Mouse (Mus musculus): Measurements from ENCODE around the gene Tbcel. TPM values are rescaled to one million over a fixed set of nuclear protein-coding genes. Genes with fewer than 3 reads are reported as not detected.

Tbcel gene
- total RNA-seq, 1 experiment from 2014 or later, result 22.0 TPM

DNA sequence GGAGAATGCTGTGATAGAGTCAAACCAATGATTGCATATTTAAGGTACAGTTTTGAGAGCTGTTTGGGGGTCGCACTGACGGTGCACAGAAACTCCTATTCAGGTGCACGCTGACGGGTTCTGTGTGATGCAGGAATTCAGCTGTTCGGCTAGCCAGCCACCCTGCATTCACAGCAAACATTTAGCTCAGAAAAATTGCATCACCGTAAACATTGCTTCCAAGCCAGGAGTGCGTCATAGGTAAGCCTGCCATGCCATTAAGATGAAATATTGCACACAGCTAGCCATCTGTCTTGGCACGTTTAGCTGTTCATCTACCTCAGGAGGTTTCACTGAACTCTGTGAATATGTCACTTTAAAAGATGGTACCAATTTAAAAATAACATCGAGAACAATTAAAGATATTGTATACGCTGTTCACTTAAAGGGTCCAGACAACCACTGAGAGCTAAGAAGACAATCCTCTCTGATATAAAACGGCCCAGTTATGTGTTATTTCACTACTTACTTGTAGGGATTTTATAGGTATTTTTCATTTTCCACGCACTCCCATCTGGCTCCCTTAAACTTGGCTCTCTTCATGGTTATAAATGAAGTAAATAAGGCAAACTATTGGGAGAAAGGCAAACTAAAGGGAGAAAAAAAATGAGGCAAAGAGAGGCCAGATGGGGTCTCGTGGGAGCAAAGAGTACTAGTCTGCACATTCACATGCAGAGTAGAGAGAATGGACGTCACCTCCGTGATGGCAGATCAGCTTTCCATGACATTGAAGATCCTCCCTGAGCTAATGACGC, 16.8 kb downstream of the Tbcel start:
- no peak for ATAC-seq (ENCODE audit: extremely low read depth, insufficient number of reproducible peaks, low FRiP score, poor library complexity, severe bottlenecking)

DNA sequence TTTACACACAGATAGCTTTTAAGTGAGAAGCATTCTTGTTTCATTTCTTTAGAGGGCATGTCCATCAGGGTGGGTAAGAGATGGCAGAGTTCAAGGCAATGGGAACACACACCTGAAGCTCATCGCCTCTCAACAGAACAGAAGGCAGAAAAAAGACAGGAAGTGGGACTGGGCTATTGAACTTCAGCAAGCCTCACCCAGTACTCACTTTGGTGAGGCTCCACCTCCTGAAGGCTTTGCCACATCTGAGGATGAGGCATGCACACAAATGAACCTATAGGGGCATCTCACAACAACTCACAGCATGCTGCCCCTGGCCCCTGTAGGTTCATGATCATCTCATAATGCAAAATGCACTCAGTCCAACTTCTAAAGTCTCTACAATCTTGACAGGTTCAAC, 19.5 kb downstream of the Tbcel start:
- ATAC-seq (ENCODE audit: extremely low read depth, insufficient number of reproducible peaks, low FRiP score, poor library complexity, severe bottlenecking), result 0 out of 2 replicates have a peak, but pooled peaks have one; percentile 36

DNA sequence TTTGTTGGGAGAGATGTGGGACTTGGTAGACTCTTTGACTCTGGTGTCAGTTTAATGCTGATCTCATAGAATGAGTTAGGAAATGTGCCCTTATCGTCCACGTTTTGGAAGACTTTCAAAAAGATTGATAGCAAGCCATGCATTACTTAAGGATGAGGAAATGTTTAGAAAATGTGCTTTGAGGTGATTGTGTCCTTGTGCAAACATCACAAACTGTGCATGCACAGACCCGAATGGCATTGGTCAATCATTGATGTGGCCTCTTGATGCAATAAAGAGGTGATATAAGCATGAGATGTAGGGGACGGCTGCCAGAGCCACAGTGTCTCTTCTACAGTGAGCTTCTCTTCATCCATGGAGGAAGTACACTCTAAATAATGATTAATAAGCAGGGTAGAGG, 20.7 kb downstream of the Tbcel start:
- no peak for ATAC-seq (ENCODE audit: extremely low read depth, insufficient number of reproducible peaks, low FRiP score, poor library complexity, severe bottlenecking)

DNA sequence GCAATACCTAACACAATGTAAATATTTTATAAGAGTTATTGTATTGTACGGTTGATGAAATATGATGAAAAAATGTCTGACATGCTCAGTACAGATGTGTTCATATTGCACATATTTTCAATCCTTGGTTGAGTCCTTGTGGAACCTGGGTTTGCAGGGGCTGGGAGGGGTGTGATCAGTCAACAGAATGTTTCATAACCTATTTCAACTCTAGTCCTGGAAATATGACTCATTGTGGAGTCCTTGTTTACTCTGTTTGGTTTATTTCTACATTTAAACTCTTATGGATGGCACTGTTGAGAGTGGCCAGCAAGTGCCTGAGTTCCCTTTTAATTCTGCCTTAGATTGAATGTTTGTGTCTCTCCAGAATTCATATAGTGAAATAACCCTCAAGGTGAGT, 22.9 kb downstream of the Tbcel start:
- no peak for ATAC-seq (ENCODE audit: extremely low read depth, insufficient number of reproducible peaks, low FRiP score, poor library complexity, severe bottlenecking)

DNA sequence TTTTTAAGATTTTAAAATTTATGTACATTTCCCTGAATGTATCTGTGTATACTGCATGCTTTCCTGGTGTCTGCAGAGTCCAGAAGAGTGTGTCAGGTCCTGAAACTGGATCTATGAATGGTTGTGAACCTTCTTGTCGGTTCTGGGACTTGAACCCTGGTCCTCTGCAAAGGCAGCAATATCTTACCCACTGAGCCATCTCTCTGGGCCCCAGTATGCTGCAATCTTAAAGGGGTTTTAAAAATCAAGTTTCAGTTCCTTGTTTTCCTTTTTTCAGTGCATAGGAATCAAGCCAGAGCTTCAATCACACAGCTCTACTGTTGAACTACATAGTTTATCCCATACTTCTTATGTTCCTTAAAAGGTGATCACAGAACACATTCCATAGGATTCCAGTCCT, 24.7 kb downstream of the Tbcel start:
- no peak for ATAC-seq (ENCODE audit: extremely low read depth, insufficient number of reproducible peaks, low FRiP score, poor library complexity, severe bottlenecking)

DNA sequence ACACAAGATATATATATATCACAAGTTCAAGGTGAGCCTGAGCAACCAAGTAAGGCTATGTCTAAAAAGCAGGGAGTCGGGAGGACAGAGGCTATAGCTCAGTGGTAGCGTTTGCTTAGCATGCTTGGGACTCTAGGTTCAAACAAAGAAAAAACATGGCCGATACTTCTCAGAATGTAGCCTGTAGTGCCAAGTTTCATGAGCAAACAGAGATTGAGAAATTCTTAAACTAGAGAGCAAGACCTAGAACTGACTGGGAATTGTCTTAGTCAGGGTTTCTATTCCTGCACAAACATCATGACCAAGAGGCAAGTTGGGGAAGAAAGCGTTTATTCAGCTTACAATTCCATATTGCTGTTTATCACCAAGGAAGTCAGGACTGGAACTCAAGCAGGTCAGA, 31.4 kb downstream of the Tbcel start:
- no peak for ATAC-seq (ENCODE audit: extremely low read depth, insufficient number of reproducible peaks, low FRiP score, poor library complexity, severe bottlenecking)

DNA sequence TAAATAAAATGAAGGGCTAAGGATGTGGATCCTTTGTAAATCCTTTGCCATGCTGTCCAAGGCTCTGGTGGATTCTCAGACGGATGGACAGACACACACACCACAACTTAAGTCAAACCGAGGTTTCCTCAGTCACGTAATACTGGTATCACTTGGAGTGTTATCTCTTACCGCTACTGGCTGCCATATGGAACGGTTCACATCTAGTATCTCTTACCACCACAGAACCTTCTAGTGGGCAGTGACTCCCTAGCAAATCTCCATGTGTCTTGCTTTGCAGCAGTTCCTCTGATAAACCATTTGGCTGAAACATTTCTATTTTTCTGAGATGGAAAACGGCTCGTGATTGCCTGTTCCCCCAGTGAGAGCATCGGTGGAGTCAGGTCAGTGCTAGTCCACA, 33.4 kb downstream of the Tbcel start:
- no peak for ATAC-seq (ENCODE audit: extremely low read depth, insufficient number of reproducible peaks, low FRiP score, poor library complexity, severe bottlenecking)

DNA sequence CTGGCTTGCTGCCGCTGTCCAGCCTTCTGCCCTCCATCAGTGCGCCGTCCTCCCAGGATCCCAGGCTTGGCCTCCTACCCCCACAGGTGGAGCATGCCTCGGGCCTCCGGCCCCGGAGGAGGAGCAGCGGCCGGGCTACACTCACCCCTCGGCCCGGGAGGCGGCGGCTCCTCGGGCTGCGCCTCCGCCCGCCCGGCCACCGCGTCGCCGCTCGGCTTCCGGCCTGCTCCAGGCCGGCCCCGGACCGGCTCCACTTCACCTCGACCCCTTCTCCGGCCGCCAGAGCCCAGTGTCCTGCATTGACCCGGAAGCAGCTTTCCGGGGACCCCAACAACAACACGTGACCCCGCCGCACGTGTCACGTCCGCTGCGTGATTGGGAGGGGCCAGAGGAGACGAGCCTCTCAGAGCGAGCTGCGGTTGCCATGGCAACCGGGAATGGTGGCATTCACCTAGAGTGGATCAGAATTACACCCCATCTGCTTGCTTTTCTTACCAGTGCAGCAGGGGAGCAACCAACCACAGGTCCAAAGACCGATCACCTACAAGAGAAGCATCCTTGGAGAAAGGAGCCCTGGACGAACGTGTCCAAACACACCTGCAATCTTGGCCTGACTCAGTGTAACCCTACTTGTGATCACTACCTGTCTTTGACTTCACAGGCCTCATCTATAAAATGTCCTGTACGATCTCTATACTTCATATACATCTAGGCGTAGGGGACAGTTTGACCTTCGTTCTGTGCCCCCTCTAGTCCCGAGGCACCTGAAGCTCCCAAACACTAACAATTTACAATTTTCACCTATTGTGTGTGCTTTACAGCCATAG, 35.5 kb downstream of the Tbcel start:
- ATAC-seq (ENCODE audit: extremely low read depth, insufficient number of reproducible peaks, low FRiP score, poor library complexity, severe bottlenecking), result peak; percentile 78

DNA sequence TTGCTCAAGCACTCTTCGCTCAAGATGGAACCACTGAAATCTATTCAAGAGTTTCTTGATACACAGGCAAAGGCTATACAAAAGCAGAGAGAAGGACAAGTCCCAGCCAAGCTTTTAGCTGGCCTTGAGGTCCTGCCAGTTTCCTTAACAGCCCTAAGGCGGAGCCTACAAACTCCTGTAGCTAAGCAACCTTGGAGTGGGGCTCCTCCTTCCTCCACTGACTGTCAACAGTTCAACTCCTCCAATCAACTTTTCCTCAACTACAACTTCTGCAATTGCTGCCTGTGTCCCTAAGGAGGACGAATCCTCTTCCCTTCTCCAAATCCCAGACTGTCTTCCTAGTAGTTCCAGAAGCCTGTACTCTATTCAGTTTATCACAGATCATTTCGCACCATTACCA, 36.4 kb downstream of the Tbcel start:
- no peak for ATAC-seq (ENCODE audit: extremely low read depth, insufficient number of reproducible peaks, low FRiP score, poor library complexity, severe bottlenecking)

DNA sequence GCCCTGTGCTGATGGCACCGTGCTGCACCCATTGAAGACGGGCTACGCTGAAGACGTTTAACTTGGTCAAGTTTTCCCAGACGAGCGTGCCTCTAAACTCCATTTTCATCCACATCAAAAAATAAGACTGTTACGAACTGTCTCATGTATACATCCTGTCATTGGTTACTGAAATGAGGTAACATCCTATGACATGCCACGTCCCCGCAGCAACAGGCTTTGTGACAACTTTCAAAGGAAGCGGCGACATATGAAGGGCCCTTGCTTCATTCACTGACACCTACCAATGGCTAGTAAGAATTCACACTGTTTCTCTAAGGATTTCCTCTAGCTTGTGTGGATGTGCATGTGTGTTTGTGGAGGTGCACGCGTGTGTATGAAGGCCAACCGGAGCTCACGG, 38.3 kb downstream of the Tbcel start:
- no peak for ATAC-seq (ENCODE audit: extremely low read depth, insufficient number of reproducible peaks, low FRiP score, poor library complexity, severe bottlenecking)

DNA sequence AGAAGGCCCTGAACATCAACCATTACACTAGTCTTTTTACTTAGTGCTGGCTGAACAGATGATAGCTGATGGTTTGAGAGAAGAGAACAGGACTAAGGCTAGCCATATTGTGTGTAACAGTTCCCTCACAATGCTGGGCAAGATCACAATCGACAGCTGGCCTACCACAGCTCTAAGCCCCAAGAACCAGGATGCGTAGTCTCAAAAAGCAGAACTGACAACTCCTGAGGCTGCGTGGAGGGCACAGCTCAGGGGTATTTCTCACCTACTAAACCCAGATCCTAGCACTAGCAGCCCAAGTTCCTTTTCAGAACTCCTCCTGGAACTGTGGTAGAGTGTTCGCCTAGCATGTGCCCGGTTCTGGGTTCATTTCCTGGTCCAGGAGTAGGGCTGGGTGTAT, 39.2 kb downstream of the Tbcel start:
- no peak for ATAC-seq (ENCODE audit: extremely low read depth, insufficient number of reproducible peaks, low FRiP score, poor library complexity, severe bottlenecking)

DNA sequence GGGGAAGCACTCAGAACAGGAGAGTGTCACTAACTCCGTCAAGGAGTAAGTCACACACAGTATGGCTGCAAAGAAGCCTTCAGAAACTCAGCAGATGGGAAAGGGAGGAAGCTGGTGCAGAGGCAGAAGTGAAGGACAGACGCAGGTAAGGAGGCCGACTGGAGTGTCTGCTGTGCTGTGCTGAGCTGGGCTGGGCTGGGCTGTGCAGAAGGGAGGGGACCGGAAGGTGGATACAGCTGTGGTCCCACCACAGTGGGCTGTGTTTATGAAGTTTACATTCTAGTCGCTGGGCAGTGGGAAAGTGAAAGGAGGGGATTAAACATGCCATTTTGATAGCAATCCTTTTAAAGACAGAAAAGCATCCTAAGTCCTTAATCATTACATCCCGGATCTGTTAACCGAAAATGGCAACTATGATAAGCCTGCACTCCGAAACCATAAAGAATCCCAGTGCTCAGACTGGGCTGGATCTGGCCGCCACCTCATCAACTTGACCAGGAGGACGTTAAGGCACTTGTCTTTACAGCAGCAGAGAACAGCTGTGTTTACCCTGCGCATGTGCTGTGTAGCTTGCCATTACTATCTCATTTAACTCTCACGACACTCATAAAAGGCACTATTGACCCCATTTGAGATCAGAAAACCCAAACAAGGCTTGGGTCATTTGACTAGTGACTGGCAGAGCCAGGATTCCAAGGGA, 40.3 kb downstream of the Tbcel start:
- ATAC-seq (ENCODE audit: extremely low read depth, insufficient number of reproducible peaks, low FRiP score, poor library complexity, severe bottlenecking), result no peak

DNA sequence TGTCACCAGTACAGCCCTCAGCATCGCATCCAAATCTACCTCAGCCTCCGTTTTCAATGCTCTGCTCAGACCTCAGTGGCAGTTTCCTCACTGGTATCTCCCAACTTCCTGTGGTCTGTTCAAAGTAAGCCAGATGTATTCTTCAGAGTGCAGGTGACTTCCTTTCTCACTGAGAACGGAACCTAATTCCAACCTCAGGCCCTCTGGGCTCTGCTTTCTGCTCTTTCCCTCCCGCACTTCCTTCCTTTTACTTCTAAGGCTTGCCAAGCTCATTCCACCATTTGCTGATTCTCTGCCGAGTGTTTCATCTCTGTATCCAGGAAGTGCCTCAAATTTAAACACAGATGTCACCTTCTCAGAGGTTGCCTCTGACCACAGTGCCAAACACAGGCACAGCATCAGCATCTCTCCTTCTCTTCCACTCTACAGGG, 41.9 kb downstream of the Tbcel start:
- ATAC-seq (ENCODE audit: extremely low read depth, insufficient number of reproducible peaks, low FRiP score, poor library complexity, severe bottlenecking), result peak; percentile 45

DNA sequence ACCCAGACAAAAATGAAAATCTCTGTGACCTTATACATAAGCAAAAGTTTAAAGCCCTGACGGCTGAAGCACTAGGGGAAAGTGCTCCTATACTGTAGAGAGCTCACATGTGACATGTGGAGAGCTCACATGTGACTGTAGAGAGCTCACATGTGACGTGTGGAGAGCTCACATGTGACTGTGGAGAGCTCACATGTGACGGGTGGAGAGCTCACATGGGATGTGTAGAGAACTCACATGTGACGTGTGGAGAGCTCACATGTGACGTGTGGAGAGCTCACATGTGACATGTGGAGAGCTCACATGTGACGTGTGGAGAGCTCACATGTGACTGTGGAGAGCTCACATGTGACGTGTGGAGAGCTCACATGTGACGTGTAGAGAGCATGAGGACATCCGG, 43.4 kb downstream of the Tbcel start:
- no peak for ATAC-seq (ENCODE audit: extremely low read depth, insufficient number of reproducible peaks, low FRiP score, poor library complexity, severe bottlenecking)

DNA sequence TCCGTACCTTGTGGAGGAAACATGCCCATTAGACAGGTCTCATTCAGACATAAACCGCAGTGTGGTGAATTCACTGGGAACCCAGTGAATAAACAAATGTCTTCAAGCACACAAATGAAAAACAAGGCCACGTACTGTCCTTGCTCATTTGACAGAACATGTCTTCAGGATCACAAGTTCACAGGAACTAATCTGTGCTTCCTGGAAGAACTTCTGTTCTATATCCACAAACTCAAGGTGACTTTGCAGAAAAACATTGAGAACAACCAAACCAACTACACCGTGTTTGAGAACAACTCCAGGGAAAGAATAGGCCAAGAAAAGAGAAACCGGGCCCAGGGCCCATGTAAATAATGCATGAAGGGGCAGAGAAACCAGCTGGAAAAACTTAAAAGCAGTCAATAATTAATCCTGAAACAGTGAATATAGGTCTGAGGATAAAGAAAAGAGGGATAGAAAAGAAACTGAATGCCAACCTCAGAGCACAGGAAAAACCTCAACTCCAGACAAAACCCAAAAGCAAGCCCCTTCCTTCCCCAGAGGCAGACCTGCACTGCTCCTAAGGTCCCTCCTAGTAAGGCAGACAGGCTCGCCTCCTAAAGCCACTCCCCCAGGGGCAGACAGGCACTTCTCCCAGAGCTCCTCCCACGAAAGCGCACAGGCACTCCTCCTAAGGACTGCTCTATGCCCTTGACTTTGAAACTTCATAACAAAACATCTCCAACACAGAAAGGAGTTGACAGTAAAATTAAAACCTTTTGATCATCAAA, 44.2 kb downstream of the Tbcel start:
- ATAC-seq (ENCODE audit: extremely low read depth, insufficient number of reproducible peaks, low FRiP score, poor library complexity, severe bottlenecking), result no peak

DNA sequence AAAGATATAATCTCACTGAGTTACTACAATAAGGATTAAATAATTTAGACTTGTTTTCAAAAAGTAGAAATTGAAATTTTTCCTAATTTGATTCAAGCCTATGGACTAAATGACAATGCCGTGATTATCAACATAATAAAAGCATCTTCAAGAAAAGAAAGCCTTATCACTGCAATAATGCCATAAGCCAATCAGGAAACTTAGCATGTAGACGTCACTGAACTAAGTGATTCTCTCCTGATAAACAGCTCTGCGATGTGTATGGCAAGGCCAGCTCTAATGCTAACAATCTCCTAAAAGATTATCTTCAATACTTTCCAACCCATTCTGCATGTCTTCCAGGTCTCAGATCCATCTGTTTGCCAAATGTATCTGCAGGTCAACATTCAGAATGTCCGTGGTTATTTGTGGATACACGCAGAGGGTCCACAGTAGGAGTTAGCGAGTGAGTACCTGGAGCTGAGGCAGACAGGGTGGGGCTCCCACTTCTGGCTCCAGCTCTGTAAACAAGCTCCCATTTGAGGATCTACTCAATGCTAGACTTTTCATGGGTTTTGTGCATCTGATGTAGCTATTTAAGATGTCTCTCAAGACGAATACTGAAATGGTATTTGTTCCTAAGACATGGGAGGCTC, 44.9 kb downstream of the Tbcel start:
- ATAC-seq (ENCODE audit: extremely low read depth, insufficient number of reproducible peaks, low FRiP score, poor library complexity, severe bottlenecking), result no peak

DNA sequence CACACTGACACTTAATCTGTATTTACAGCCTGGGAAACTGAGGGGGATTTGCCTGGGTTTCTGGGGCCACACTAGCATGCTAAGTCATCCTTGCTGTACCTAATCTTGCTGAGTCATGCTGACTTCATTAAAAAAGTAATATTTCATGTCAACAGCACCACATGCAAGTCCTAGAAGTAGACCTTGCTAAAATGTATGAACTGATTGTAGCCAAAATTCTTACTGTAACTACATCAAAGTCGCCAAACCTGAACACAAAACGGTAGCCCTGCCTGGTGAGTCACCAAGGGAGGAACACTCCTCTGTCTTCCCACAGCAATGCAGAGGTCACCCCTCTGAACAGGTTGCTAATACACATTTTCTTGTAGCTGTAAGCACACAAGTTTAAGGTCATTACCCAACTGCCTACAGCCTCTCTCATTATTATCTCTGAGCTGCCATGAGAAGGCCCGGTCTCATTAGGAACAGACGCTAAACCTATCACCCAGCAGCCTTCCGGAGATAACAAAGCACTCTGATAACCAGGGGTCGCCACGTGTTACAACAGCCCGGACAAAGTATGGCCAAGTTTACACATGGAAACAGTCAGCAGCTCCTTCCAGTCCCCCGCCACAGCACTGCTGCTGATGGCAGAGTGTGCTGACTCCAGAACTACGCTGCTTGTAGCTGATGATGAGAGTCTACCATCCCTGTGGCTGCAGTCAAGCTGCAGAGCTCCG, 46.1 kb downstream of the Tbcel start:
- no peak for ATAC-seq (ENCODE audit: extremely low read depth, insufficient number of reproducible peaks, low FRiP score, poor library complexity, severe bottlenecking)

DNA sequence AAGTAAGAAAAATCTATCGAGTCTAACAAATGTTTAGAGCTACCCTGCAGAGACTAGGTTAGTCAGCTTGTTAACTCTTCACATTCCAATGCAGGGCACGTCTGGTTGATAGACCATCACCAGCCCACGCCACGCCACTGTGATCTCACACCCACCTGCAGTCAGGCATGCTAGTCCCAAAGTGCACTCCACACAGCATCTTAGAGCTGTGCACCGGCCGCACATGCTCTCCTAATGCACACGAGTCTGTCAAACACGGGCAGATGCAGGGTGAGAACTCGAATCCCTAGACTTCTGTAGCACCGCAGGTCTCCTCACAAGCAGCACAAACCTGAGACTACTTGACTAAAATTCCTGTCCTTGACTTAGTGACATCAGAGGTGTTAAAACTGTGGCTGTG, 47.3 kb downstream of the Tbcel start:
- no peak for ATAC-seq (ENCODE audit: extremely low read depth, insufficient number of reproducible peaks, low FRiP score, poor library complexity, severe bottlenecking)
